Mouse (Mus musculus) heart, embryonic 15.5 days (tissue): ENCODE measurements around the gene Nxn. TPM values are rescaled to one million over a fixed set of nuclear protein-coding genes. Genes with fewer than 3 reads are reported as not detected.

ENCODE experiments used
- ATAC-seq: fragments of 200-750 bp; cut with Nextera tagmentation; replicated peaks from 2 replicates; pipeline ENCODE4 v1.8.0; 2017; ENCODE audit warnings: low read depth, moderate TSS enrichment; ENCODE audit not compliant: insufficient number of reproducible peaks, insufficient read depth, low FRiP score
- H3K27ac ChIP-seq: fragments of 300-500 bp; sonication (generic); 2 replicates; pipeline ENCODE4 v1.5.1; 2015; ENCODE audit warnings: mild to moderate bottlenecking, inconsistent platforms
- H3K27me3 ChIP-seq: fragments of 300-500 bp; sonication (generic); 2 replicates; pipeline ENCODE4 v1.6.1; 2015; ENCODE audit warnings: inconsistent platforms
- H3K36me3 ChIP-seq: fragments of 300-500 bp; sonication (generic); 2 replicates; pipeline ENCODE4 v1.6.1; 2015; ENCODE audit warnings: mild to moderate bottlenecking, inconsistent platforms
- H3K4me1 ChIP-seq: fragments of 300-500 bp; sonication (generic); replicated peaks from 2 replicates; pipeline ENCODE4 v1.6.1; 2015; ENCODE audit warnings: inconsistent platforms
- H3K4me2 ChIP-seq: fragments of 300-500 bp; sonication (generic); 2 replicates; pipeline ENCODE4 v1.6.1; 2015; ENCODE audit warnings: inconsistent platforms, mild to moderate bottlenecking, moderate library complexity
- H3K4me3 ChIP-seq: fragments of 300-500 bp; sonication (generic); 2 replicates; pipeline ENCODE4 v1.5.1; 2015; ENCODE audit warnings: mild to moderate bottlenecking, inconsistent platforms
- H3K9ac ChIP-seq: fragments of 300-500 bp; sonication (generic); 2 replicates; pipeline ENCODE4 v1.6.1; 2015; ENCODE audit warnings: mild to moderate bottlenecking, inconsistent platforms
- H3K9me3 ChIP-seq: fragments of 300-500 bp; sonication (generic); replicated peaks from 2 replicates; pipeline ENCODE4 v1.6.1; 2016; ENCODE audit warnings: inconsistent platforms
- WGBS: fragments of 180-500 bp; shearing (Covaris S2); methylation state at CpG from one replicate; pipeline ENCODE4 v1.1.7; 2015; ENCODE audit warnings: mixed read lengths; 5-methylcytosine and 5-hydroxymethylcytosine counted together
- polyA plus RNA-seq: library from polyadenylated mRNA; unstranded; fragments of >200 nt; fragmentation: Nextera tagmentation; extraction: Ambion mirVana; gene quantifications from 2 replicates; pipeline ENCODE4 v1.2.1, GENCODE M21; 2015

Gene Nxn
- polyA plus RNA-seq, 1 experiment from 2014 or later: 18.6 TPM

- 73% methylated on average over 6 of the region's 6 CpGs for WGBS
- Histone ChIP-seq H3K36me3 (no peaks in the 10 kb centered on the region), H3K27ac (no peak overlapping the region), H3K9me3 (no peaks in the 10 kb centered on the region), H3K27me3 (no peaks in the 10 kb centered on the region), H3K9ac (no peak overlapping the region), H3K4me3 (no peak overlapping the region), H3K4me1 (peaks cover 31% of the 10 kb centered on the region), H3K4me2 (no peak overlapping the region)
- no peak for ATAC-seq
Measured at GRCm38 (mm10) chr11:76283841-76284240, 115.1 kb downstream of the Nxn start.

- WGBS: 55% methylated on average over 2 of the region's 2 CpGs
- H3K36me3 ChIP-seq: no peaks in the 10 kb centered on the region
- H3K4me3 ChIP-seq: no peak overlapping the region
Measured at GRCm38 (mm10) chr11:76279971-76280370, 119.0 kb downstream of the Nxn start.

GRCm38 (mm10) chr11:76278960-76279852, 119.7 kb downstream of the Nxn start:
- no peaks in the 10 kb centered on the region for H3K9me3 ChIP-seq
- no peak overlapping the region for H3K4me2 ChIP-seq
- H3K9ac ChIP-seq: no peak overlapping the region
- WGBS: 60% methylated on average over 14 of the region's 14 CpGs
- no peak overlapping the region for H3K4me3 ChIP-seq
- peaks cover 4% of the 10 kb centered on the region; the same call in 1 of the 2 replicates for H3K4me1 ChIP-seq
- no peak for ATAC-seq
- no peak overlapping the region for H3K27ac ChIP-seq
- no peaks in the 10 kb centered on the region for H3K27me3 ChIP-seq
- H3K36me3 ChIP-seq: no peaks in the 10 kb centered on the region

More at GRCm38 (mm10) chr11:76279971-76280370, 119.0 kb downstream of the Nxn start:
- no peaks in the 10 kb centered on the region for H3K27me3 ChIP-seq
- no peak overlapping the region for H3K9ac ChIP-seq
- H3K4me2 ChIP-seq: no peak overlapping the region
- ATAC-seq: no peak
- H3K4me1 ChIP-seq: peaks cover 7% of the 10 kb centered on the region; the same call in 1 of the 2 replicates
- no peaks in the 10 kb centered on the region for H3K9me3 ChIP-seq
- H3K27ac ChIP-seq: no peak overlapping the region

- no peak overlapping the region for H3K9ac ChIP-seq
- 0 out of 2 replicates have a peak, but pooled peaks cover 3% of the 10 kb centered on the region for H3K36me3 ChIP-seq
- no peaks in the 10 kb centered on the region for H3K9me3 ChIP-seq
- H3K4me1 ChIP-seq: no peaks in the 10 kb centered on the region
- no peak overlapping the region for H3K27ac ChIP-seq
- ATAC-seq: no peak
- H3K27me3 ChIP-seq: no peaks in the 10 kb centered on the region
- no peak overlapping the region for H3K4me3 ChIP-seq
- WGBS: 75% methylated on average over 4 of the region's 4 CpGs
- H3K4me2 ChIP-seq: no peak overlapping the region
Measured at GRCm38 (mm10) chr11:76272440-76272839, 126.5 kb downstream of the Nxn start.

GRCm38 (mm10) chr11:76268521-76269065, 130.3 kb downstream of the Nxn start:
- H3K4me3 ChIP-seq: no peak overlapping the region
- no peaks in the 10 kb centered on the region for H3K4me1 ChIP-seq
- H3K9me3 ChIP-seq: no peaks in the 10 kb centered on the region
- H3K36me3 ChIP-seq: 0 out of 2 replicates have a peak, but pooled peaks cover 3% of the 10 kb centered on the region
- no peak overlapping the region for H3K27ac ChIP-seq
- no peak for ATAC-seq
- WGBS: 68% methylated on average over 6 of the region's 6 CpGs
- H3K9ac ChIP-seq: no peak overlapping the region
- H3K27me3 ChIP-seq: no peaks in the 10 kb centered on the region
- H3K4me2 ChIP-seq: no peak overlapping the region

GRCm38 (mm10) chr11:76268001-76268459, 130.9 kb downstream of the Nxn start:
- WGBS: 63% methylated on average over 5 of the region's 5 CpGs

GRCm38 (mm10) chr11:76267550-76267949, 131.4 kb downstream of the Nxn start:
- no peak overlapping the region for H3K4me3 ChIP-seq
- no peak overlapping the region for H3K9ac ChIP-seq
- H3K4me1 ChIP-seq: no peaks in the 10 kb centered on the region

More at GRCm38 (mm10) chr11:76268001-76268459, 130.9 kb downstream of the Nxn start:
- Histone ChIP-seq H3K4me3 (no peak overlapping the region), H3K4me2 (no peak overlapping the region), H3K27ac (no peak overlapping the region), H3K27me3 (no peaks in the 10 kb centered on the region), H3K4me1 (no peaks in the 10 kb centered on the region), H3K9ac (no peak overlapping the region), H3K36me3 (0 out of 2 replicates have a peak, but pooled peaks cover 3% of the 10 kb centered on the region), H3K9me3 (no peaks in the 10 kb centered on the region)
- ATAC-seq: no peak

GRCm38 (mm10) chr11:76262611-76263351, 136.2 kb downstream of the Nxn start:
- Histone ChIP-seq H3K4me1 (no peaks in the 10 kb centered on the region; the same call in 1 of the 2 replicates), H3K27ac (no peak overlapping the region), H3K9ac (no peak overlapping the region), H3K4me2 (no peak overlapping the region), H3K4me3 (no peak overlapping the region), H3K9me3 (no peaks in the 10 kb centered on the region), H3K27me3 (no peaks in the 10 kb centered on the region), H3K36me3 (peaks cover 11% of the 10 kb centered on the region; the same call in 1 of the 2 replicates)
- ATAC-seq: no peak
- WGBS: 30% methylated on average over 19 of the region's 19 CpGs

More at GRCm38 (mm10) chr11:76267550-76267949, 131.4 kb downstream of the Nxn start:
- H3K27ac ChIP-seq: no peak overlapping the region
- 0 out of 2 replicates have a peak, but pooled peaks cover 3% of the 10 kb centered on the region for H3K36me3 ChIP-seq
- no peak for ATAC-seq
- WGBS: 66% methylated on average over 7 of the region's 7 CpGs
- H3K9me3 ChIP-seq: no peaks in the 10 kb centered on the region
- no peaks in the 10 kb centered on the region for H3K27me3 ChIP-seq
- no peak overlapping the region for H3K4me2 ChIP-seq

- H3K27me3 ChIP-seq: no peaks in the 10 kb centered on the region
- no peak overlapping the region for H3K27ac ChIP-seq
- 65% methylated on average over 12 of the region's 12 CpGs for WGBS
- no peaks in the 10 kb centered on the region for H3K9me3 ChIP-seq
- H3K4me1 ChIP-seq: no peaks in the 10 kb centered on the region; the same call in 1 of the 2 replicates
- no peak overlapping the region for H3K4me2 ChIP-seq
- ATAC-seq: no peak; the same call in 1 of the 2 replicates
- H3K9ac ChIP-seq: no peak overlapping the region
- H3K4me3 ChIP-seq: no peak overlapping the region
- H3K36me3 ChIP-seq: peaks cover 11% of the 10 kb centered on the region; the same call in 1 of the 2 replicates
Measured at GRCm38 (mm10) chr11:76261224-76261623, 137.7 kb downstream of the Nxn start.

- no peak overlapping the region for H3K27ac ChIP-seq
- no peak overlapping the region for H3K9ac ChIP-seq
- no peaks in the 10 kb centered on the region for H3K27me3 ChIP-seq
- no peak overlapping the region for H3K4me2 ChIP-seq
- 71% methylated on average over 10 of the region's 10 CpGs for WGBS
- no peak for ATAC-seq
- H3K4me3 ChIP-seq: no peak overlapping the region
- H3K9me3 ChIP-seq: no peaks in the 10 kb centered on the region
- H3K36me3 ChIP-seq: peaks cover 11% of the 10 kb centered on the region; the same call in 1 of the 2 replicates
- no peaks in the 10 kb centered on the region; the same call in 1 of the 2 replicates for H3K4me1 ChIP-seq
Measured at GRCm38 (mm10) chr11:76260208-76261050, 138.5 kb downstream of the Nxn start.
